Mouse (Mus musculus): ENCODE measurements around the gene Med13. TPM values are rescaled to one million over a fixed set of nuclear protein-coding genes. Genes with fewer than 3 reads are reported as not detected.

Gene Med13
- total RNA-seq, 2 experiments from 2014 or later = 42.3 to 43.0 TPM

GRCm38 (mm10) chr11:86388821-86389480 lies 31.5 kb upstream of the Med13 start:
- no peak for TF ChIP-seq CTCF (IDR thresholded peaks at IDR 0.05)
- Histone ChIP-seq H3K4me3 (no peak overlapping the region), H3K27ac (no peak overlapping the region)
- DNase-seq = no peak
- intact Hi-C loops (cut with DNase I) = no loop called here

GRCm38 (mm10) chr11:86387121-86387893 lies 29.9 kb upstream of the Med13 start:
- intact Hi-C loops (cut with DNase I) = no loop called here
- H3K27ac ChIP-seq = no peak overlapping the region
- H3K4me3 ChIP-seq = no peak overlapping the region
- no peak for DNase-seq
- no peak for TF ChIP-seq CTCF (IDR thresholded peaks at IDR 0.05)

GRCm38 (mm10) chr11:86386576-86386975 lies 29.2 kb upstream of the Med13 start:
- DNase-seq = no peak
- intact Hi-C loops (cut with DNase I) = no loop called here
- H3K4me3 ChIP-seq = no peak overlapping the region
- no peak overlapping the region for H3K27ac ChIP-seq
- no peak for TF ChIP-seq CTCF (IDR thresholded peaks at IDR 0.05)

GRCm38 (mm10) chr11:86385710-86386282 lies 28.4 kb upstream of the Med13 start:
- no peak for DNase-seq
- Histone ChIP-seq H3K4me3 (no peak overlapping the region), H3K27ac (no peak overlapping the region)
- intact Hi-C loops (cut with DNase I) = no loop called here
- TF ChIP-seq CTCF (IDR thresholded peaks at IDR 0.05) = no peak

- intact Hi-C loops (cut with DNase I) = no loop called here
Measured at GRCm38 (mm10) chr11:86384141-86384540, 26.7 kb upstream of the Med13 start.

GRCm38 (mm10) chr11:86382520-86383157 lies 25.2 kb upstream of the Med13 start:
- intact Hi-C loops (cut with DNase I) = no loop called here
- no peak for DNase-seq
- TF ChIP-seq CTCF (IDR thresholded peaks at IDR 0.05) = no peak
- H3K4me3 ChIP-seq = no peak overlapping the region
- H3K27ac ChIP-seq = no peak overlapping the region

More at GRCm38 (mm10) chr11:86384141-86384540, 26.7 kb upstream of the Med13 start:
- no peak for DNase-seq
- Histone ChIP-seq H3K4me3 (no peak overlapping the region), H3K27ac (no peak overlapping the region)
- no peak for TF ChIP-seq CTCF (IDR thresholded peaks at IDR 0.05)

- H3K4me3 ChIP-seq = no peak overlapping the region
- intact Hi-C loops (cut with DNase I) = no loop called here
- TF ChIP-seq CTCF (IDR thresholded peaks at IDR 0.05) = no peak
- no peak overlapping the region for H3K27ac ChIP-seq
- no peak for DNase-seq
Measured at GRCm38 (mm10) chr11:86381478-86382091, 24.2 kb upstream of the Med13 start.

GRCm38 (mm10) chr11:86380521-86381238 lies 23.3 kb upstream of the Med13 start:
- intact Hi-C loops (cut with DNase I) = no loop called here
- DNase-seq = no peak
- Histone ChIP-seq H3K27ac (no peak overlapping the region), H3K4me3 (no peak overlapping the region)
- TF ChIP-seq CTCF (IDR thresholded peaks at IDR 0.05) = no peak

DNA sequence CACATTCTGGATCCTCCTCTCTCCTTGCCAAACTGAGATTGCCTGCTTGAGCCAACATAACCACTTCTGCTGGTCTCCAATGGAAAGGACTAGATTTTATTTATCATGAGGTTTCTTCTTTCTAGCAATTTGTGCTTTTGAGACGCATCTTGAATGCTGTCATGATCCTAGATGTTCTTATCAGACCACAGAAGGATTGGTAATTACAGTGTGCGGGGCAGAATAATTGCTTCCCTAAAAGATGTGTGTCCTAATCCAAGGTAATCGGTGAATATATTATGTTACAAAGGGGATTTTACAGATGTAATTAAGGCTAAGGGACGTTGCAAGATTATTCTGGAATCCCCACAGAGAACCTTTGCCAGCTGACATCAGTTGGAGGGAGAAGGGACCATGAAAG lies 21.6 kb upstream of the Med13 start:
- H3K4me3 ChIP-seq = no peak overlapping the region
- intact Hi-C loops (cut with DNase I) = no loop called here
- TF ChIP-seq CTCF (IDR thresholded peaks at IDR 0.05) = no peak
- no peak overlapping the region for H3K27ac ChIP-seq
- DNase-seq = no peak

DNA sequence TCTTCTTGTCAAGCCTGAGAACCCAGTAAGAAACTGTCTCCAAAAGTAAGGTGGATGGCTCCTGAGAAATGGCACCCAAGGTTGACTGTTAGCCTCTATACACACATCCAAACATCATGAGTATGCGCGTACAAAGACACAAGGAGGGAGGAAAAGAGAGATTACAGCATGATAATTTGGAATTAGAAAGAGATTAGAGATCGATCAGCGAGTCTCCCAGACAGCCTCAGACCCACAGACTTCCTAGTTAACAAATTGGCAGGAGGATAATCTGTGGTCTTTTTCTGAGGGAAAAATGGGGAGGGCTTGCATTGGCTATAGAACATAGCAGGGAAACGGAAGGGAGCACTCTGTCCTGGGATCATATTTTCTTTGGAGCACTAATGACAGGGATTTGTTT lies 20.4 kb upstream of the Med13 start:
- no peak for DNase-seq
- intact Hi-C loops (cut with DNase I) = no loop called here
- Histone ChIP-seq H3K4me3 (no peak overlapping the region), H3K27ac (no peak overlapping the region)
- TF ChIP-seq CTCF (IDR thresholded peaks at IDR 0.05) = no peak

DNA sequence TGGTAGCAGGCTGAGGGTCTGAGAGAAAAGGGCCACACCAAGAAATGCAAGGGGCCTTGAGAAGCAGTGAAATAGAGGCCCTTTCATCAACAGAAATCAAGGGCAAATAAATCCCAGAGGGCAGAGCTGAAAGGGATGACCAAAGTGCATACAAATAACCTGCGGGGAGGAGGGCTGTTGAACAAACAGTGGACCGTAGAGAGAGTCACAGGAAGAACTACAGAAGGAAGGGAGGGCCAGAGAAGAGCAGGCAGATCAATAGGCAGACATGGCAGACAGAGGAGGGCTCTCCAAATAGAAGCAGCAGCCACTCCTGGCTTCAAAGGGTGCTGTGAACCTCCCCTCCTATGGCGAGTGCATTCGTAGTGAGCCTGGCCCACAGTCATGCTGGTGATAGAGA lies 19.3 kb upstream of the Med13 start:
- intact Hi-C loops (cut with DNase I) = no loop called here
- no peak for TF ChIP-seq CTCF (IDR thresholded peaks at IDR 0.05)

GRCm38 (mm10) chr11:86375086-86375485 lies 17.7 kb upstream of the Med13 start:
- Histone ChIP-seq H3K4me3 (no peak overlapping the region), H3K27ac (no peak overlapping the region)
- intact Hi-C loops (cut with DNase I) = no loop called here
- no peak for DNase-seq
- TF ChIP-seq CTCF (IDR thresholded peaks at IDR 0.05) = no peak

More for the DNA sequence above, 19.3 kb upstream of the Med13 start:
- Histone ChIP-seq H3K27ac (no peak overlapping the region), H3K4me3 (no peak overlapping the region)
- DNase-seq = no peak
